Mouse (Mus musculus) ovary, adult 18-20 months (tissue): ENCODE results near the gene Hyal1.
"Not testable (repeated sequence)": the region's sequence is repeated elsewhere in the genome, so short reads cannot be mapped to it uniquely, and the experiment has no call there.

ENCODE experiments used
- DNase-seq: peaks from one replicate; pipeline ENCODE4 v3.0.0; 2022; ENCODE audit warnings: low spot score, mixed read lengths

The Hyal1 gene

GRCm38 (mm10) chr9:107550491-107551116 lies 26.1 kb upstream of the Hyal1 start:
- no peak for DNase-seq

- peak; percentile 57 for DNase-seq
Observed at GRCm38 (mm10) chr9:107551117-107551889, 25.4 kb upstream of the Hyal1 start, which contains the start of gene Rassf1. Gene Rassf1 (plus strand): TSS chr9:107551555.

- DNase-seq = no peak
Observed at GRCm38 (mm10) chr9:107551890-107552355, 24.8 kb upstream of the Hyal1 start.

GRCm38 (mm10) chr9:107552690-107553393 lies 23.9 kb upstream of the Hyal1 start:
- no peak for DNase-seq

- DNase-seq = no peak
Observed at GRCm38 (mm10) chr9:107553541-107554318, 23.0 kb upstream of the Hyal1 start.

- DNase-seq = peak; percentile 94
Observed at GRCm38 (mm10) chr9:107554319-107554825, 22.4 kb upstream of the Hyal1 start.

GRCm38 (mm10) chr9:107555031-107555457 lies 21.7 kb upstream of the Hyal1 start:
- no peak for DNase-seq

- no peak for DNase-seq
Observed at GRCm38 (mm10) chr9:107555701-107556100, 21.0 kb upstream of the Hyal1 start.

- DNase-seq = no peak
Observed at GRCm38 (mm10) chr9:107556346-107556745, 20.4 kb upstream of the Hyal1 start.

- DNase-seq = peak; percentile 92
Observed at GRCm38 (mm10) chr9:107563029-107563581, 13.6 kb upstream of the Hyal1 start, which contains the start of gene Tusc2. Gene Tusc2 (plus strand): TSS chr9:107563255.

GRCm38 (mm10) chr9:107565556-107565955 lies 11.2 kb upstream of the Hyal1 start:
- not testable (repeated sequence) for DNase-seq

- no peak for DNase-seq
Observed at GRCm38 (mm10) chr9:107566041-107566709, 10.6 kb upstream of the Hyal1 start.

GRCm38 (mm10) chr9:107566855-107567254 lies 9.9 kb upstream of the Hyal1 start:
- DNase-seq = no peak

- no peak for DNase-seq
Observed at GRCm38 (mm10) chr9:107567702-107568319, 8.9 kb upstream of the Hyal1 start, which contains the start of gene Hyal2. Gene Hyal2 (plus strand): TSS chr9:107567945.

- peak; percentile 80 for DNase-seq
Observed at GRCm38 (mm10) chr9:107568331-107569261, 8.1 kb upstream of the Hyal1 start.

GRCm38 (mm10) chr9:107569270-107569669 lies 7.5 kb upstream of the Hyal1 start:
- no peak for DNase-seq

GRCm38 (mm10) chr9:107570016-107570415 lies 6.7 kb upstream of the Hyal1 start:
- DNase-seq = no peak

GRCm38 (mm10) chr9:107570845-107571244 lies 5.9 kb upstream of the Hyal1 start:
- DNase-seq = no peak
